Mouse (Mus musculus) stomach, postnatal 0 days (tissue): ENCODE measurements around the gene Actn1. TPM values are rescaled to one million over a fixed set of nuclear protein-coding genes. Genes with fewer than 3 reads are reported as not detected.
A peak's percentile ranks its signal among the peaks of the same experiment; 100 is the strongest.

Experiments
- ATAC-seq: fragments of 200-750 bp; cut with Nextera tagmentation; 2 replicates; pipeline ENCODE4 v1.8.0; 2017; ENCODE audit not compliant: low FRiP score, low TSS enrichment
- DNase-seq: peaks from one replicate; pipeline ENCODE4 v3.0.0-alpha.2; 2016; ENCODE audit warnings: low spot score
- H3K27ac ChIP-seq: fragments of 300-500 bp; sonication (generic); replicated peaks from 2 replicates; pipeline ENCODE4 v1.5.1; 2014; ENCODE audit warnings: mild to moderate bottlenecking, control low read depth
- H3K27me3 ChIP-seq: fragments of 300-500 bp; sonication (generic); 2 replicates; pipeline ENCODE4 v1.6.1; 2014; ENCODE audit warnings: low read length; ENCODE audit not compliant: control insufficient read depth, insufficient read depth
- H3K36me3 ChIP-seq: fragments of 300-500 bp; sonication (generic); 2 replicates; pipeline ENCODE4 v1.6.1; 2014; ENCODE audit warnings: low read length, mixed read lengths; ENCODE audit not compliant: control insufficient read depth, insufficient read depth
- H3K4me1 ChIP-seq: fragments of 300-500 bp; sonication (generic); replicated peaks from 2 replicates; pipeline ENCODE4 v1.6.1; 2014; ENCODE audit warnings: antibody characterized with exemption; ENCODE audit not compliant: control insufficient read depth, insufficient read depth
- H3K4me2 ChIP-seq: fragments of 300-500 bp; sonication (generic); replicated peaks from 2 replicates; pipeline ENCODE4 v1.6.1; 2014; ENCODE audit warnings: low read depth, mild to moderate bottlenecking, control low read depth, moderate library complexity
- H3K4me3 ChIP-seq: fragments of 300-500 bp; sonication (generic); 2 replicates; pipeline ENCODE4 v1.5.1; 2014; ENCODE audit warnings: low read depth, low read length, control low read depth
- H3K9ac ChIP-seq: fragments of 300-500 bp; sonication (generic); 2 replicates; pipeline ENCODE4 v1.6.1; 2014; ENCODE audit warnings: mild to moderate bottlenecking, low read length, control low read depth, mixed read lengths
- H3K9me3 ChIP-seq: fragments of 300-500 bp; sonication (generic); 2 replicates; pipeline ENCODE4 v1.6.1; 2016; ENCODE audit warnings: low read length; ENCODE audit not compliant: control insufficient read depth
- CTCF ChIP-seq: IDR thresholded peaks from 2 replicates; pipeline ENCODE4 v1.5.1; 2016; ENCODE audit warnings: antibody characterized with exemption, low read depth, mild to moderate bottlenecking, moderate library complexity
- EP300 ChIP-seq: optimal IDR thresholded peaks from 2 replicates; pipeline ENCODE3; 2016; ENCODE audit warnings: antibody characterized with exemption
- WGBS: fragments of 180-500 bp; shearing (Covaris S2); extraction: QIAGEN DNeasy Blood & Tissue Kit; methylation state at CpG from one replicate; pipeline ENCODE4 v1.1.7; 2014; 5-methylcytosine and 5-hydroxymethylcytosine counted together
- polyA plus RNA-seq: library from polyadenylated mRNA; unstranded; fragments of >200 nt; fragmentation: Nextera tagmentation; extraction: Ambion mirVana; gene quantifications from 2 replicates; pipeline ENCODE4 v1.2.1, GENCODE M21; 2015

The Actn1 gene
- 32.2 and 36.8 TPM in 2 replicates for polyA plus RNA-seq

DNA sequence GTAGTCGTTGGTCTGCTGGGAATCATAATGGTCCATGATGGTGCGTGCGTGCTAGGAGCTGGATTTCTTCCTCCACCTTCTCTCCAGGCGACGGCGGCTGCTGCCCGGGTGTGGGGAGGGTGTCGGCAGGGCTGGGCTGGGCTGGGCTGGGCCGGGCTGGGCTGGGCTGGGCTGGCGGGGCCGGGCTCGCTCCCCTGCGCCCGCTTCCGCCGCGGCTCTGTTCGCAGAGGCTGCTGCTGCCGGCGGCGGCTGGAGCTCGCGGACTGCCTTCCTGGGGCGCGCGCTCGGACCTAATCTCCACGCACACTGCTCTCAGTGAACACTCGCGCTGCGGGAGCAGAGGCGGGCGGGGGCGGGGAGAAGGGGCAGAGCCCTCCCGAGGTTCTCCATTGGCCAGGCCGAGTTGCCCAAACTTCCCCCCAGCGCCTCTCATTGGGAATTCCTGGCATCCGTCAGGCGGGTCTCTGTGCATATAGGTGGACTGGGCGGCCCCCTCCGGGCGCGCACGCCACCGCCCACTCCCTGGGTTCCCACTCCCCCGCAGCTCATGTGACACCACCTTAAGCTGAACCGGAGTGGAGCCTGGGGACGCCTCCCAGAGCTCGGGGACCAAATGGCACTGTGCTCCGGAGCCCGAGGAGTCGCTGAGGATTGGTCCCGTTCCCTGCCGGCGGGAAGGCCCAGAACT is at the start of gene Actn1:
Actn1 (minus strand) TSS at position 316 of the 688 bp plus-strand sequence.
- H3K9me3 ChIP-seq: no peaks in the 10 kb centered on the region
- TF ChIP-seq CTCF (peak; percentile 29; the same call in 1 of the 2 replicates), EP300 (peak; percentile 51)
- peak within 1 kb of the TSS; percentile 87 for H3K4me3 ChIP-seq
- DNase-seq (peak; percentile 95), ATAC-seq (peak; percentile 92)
- no peaks in the 10 kb centered on the region for H3K4me1 ChIP-seq
- H3K4me2 ChIP-seq: peak within 1 kb of the TSS; percentile 78
- WGBS: under 1% methylated on average over 46 of the region's 55 CpGs
- no peaks in the 10 kb centered on the region for H3K36me3 ChIP-seq
- peak within 1 kb of the TSS; percentile 91 for H3K9ac ChIP-seq
- H3K27ac ChIP-seq: peak within 1 kb of the TSS; percentile 98
- H3K27me3 ChIP-seq: no peaks in the 10 kb centered on the region

DNA sequence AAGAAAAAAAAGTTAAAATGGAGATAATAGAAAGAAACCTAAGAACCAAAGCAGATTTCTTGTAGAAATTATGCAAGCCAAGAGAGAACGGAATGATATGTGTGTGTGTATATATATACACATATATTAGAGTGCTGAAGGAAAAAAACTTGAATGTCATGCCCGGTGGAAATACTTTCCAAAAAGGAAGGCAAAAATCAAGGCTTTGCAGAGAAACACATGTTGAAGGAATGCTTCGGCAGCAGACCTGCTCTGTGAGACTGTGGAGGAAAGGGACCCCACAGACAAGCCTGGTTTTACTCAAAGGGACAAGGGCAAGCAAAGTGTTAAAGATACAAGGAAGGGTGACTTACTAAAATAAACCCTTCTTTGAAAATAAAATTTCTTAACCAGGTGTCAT is 47.4 kb upstream of the Actn1 start:
- 35% methylated on average over 3 of the region's 3 CpGs for WGBS
- DNase-seq: no peak

DNA sequence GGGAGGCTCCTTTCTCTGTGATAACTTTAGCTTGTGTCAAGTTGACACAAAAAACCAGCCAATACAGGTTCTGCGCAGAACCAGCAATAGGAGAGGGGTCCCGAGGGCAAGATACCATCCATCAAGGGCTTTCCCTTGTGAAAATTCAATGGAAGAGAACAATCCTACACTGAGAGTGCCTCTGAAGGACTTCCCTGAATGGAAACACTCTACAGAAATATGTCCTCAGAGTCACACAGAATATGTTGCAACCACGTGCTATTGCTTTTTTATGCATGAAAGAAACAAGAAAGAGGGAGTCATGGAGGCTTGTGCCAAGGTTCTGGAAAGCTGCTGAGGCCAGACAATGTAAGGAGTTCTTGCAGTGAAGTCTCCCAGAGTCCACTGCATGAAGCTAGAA is 44.3 kb upstream of the Actn1 start:
- no peaks in the 10 kb centered on the region for H3K36me3 ChIP-seq
- no peak overlapping the region for H3K27ac ChIP-seq
- no peak overlapping the region for H3K4me2 ChIP-seq
- no peaks in the 10 kb centered on the region for H3K9me3 ChIP-seq
- H3K4me1 ChIP-seq: no peaks in the 10 kb centered on the region
- TF ChIP-seq CTCF: no peak
- TF ChIP-seq EP300: no peak
- H3K27me3 ChIP-seq: no peaks in the 10 kb centered on the region
- DNase-seq (no peak), ATAC-seq (no peak)
- no peak overlapping the region for H3K4me3 ChIP-seq
- WGBS: 92% methylated on average over 3 of the region's 3 CpGs
- no peak overlapping the region for H3K9ac ChIP-seq

More for the DNA sequence above, 47.4 kb upstream of the Actn1 start:
- no peaks in the 10 kb centered on the region for H3K4me1 ChIP-seq
- H3K36me3 ChIP-seq: no peaks in the 10 kb centered on the region
- no peak for ATAC-seq
- TF ChIP-seq EP300 (no peak), CTCF (no peak)
- no peaks in the 10 kb centered on the region for H3K27me3 ChIP-seq
- no peaks in the 10 kb centered on the region for H3K9me3 ChIP-seq
- no peak overlapping the region for H3K4me2 ChIP-seq
- no peak overlapping the region for H3K4me3 ChIP-seq
- H3K27ac ChIP-seq: no peak overlapping the region
- no peak overlapping the region for H3K9ac ChIP-seq

- H3K4me3 ChIP-seq: no peak overlapping the region
- no peak overlapping the region for H3K9ac ChIP-seq
- H3K27ac ChIP-seq: no peak overlapping the region
- DNase-seq: no peak
- TF ChIP-seq CTCF (no peak), EP300 (no peak)
- no peak for ATAC-seq
- WGBS: 69% methylated on average over 9 of the region's 9 CpGs
- no peaks in the 10 kb centered on the region for H3K27me3 ChIP-seq
- no peaks in the 10 kb centered on the region for H3K9me3 ChIP-seq
- H3K4me1 ChIP-seq: no peaks in the 10 kb centered on the region
- no peaks in the 10 kb centered on the region for H3K36me3 ChIP-seq
- H3K4me2 ChIP-seq: no peak overlapping the region
Measured at GRCm38 (mm10) chr12:80300833-80301456, 40.8 kb upstream of the Actn1 start.

DNA sequence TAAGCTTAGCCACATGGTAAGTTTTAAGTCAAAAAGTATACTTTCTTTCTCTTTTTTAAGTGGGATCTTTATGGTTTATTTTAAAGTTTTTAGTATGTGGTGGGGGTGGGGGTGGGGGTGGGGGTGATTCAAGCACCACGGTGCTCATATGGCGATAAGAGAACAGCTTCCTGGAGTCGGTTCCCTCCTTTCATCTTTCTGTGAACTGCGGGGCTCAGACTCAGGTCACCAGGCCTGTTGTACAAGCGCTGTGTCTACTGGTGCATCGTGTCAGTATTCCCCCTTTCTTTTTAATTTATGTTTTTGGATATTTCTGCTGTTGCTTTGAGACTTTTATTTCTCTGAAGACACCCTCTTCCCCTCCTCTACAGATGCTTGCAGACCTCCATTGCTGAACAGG is 38.5 kb upstream of the Actn1 start:
- no peak for DNase-seq
- Histone ChIP-seq H3K27me3 (no peaks in the 10 kb centered on the region), H3K4me3 (no peak overlapping the region), H3K9ac (no peak overlapping the region), H3K4me2 (no peak overlapping the region), H3K36me3 (no peaks in the 10 kb centered on the region), H3K4me1 (no peaks in the 10 kb centered on the region), H3K9me3 (no peaks in the 10 kb centered on the region), H3K27ac (no peak overlapping the region)
- no peak for ATAC-seq
- 59% methylated on average over 6 of the region's 6 CpGs for WGBS
- TF ChIP-seq CTCF: no peak
- TF ChIP-seq EP300: no peak

- no peak for ATAC-seq
- Histone ChIP-seq H3K9me3 (no peaks in the 10 kb centered on the region), H3K4me2 (no peak overlapping the region), H3K27ac (no peak overlapping the region), H3K4me1 (no peaks in the 10 kb centered on the region), H3K36me3 (no peaks in the 10 kb centered on the region), H3K27me3 (no peaks in the 10 kb centered on the region), H3K4me3 (no peak overlapping the region), H3K9ac (no peak overlapping the region)
- WGBS: 61% methylated on average over 3 of the region's 3 CpGs
- DNase-seq: no peak
- TF ChIP-seq CTCF (no peak), EP300 (no peak)
Measured at GRCm38 (mm10) chr12:80291895-80292435, 31.8 kb upstream of the Actn1 start.
